Mouse (Mus musculus): ENCODE measurements at regions not wholly inside any gene's neighbourhood (a gene's known extent, or its start where the extent isn't known, plus 50 kb on each side); places are given as distances from the start of the nearest gene placed in this dataset.

- DNase-seq (ENCODE audit: low spot score), result no peak
These were observed 102.4 kb upstream of the Jun start for GRCm38 (mm10) chr4:95154377-95154776.

DNA sequence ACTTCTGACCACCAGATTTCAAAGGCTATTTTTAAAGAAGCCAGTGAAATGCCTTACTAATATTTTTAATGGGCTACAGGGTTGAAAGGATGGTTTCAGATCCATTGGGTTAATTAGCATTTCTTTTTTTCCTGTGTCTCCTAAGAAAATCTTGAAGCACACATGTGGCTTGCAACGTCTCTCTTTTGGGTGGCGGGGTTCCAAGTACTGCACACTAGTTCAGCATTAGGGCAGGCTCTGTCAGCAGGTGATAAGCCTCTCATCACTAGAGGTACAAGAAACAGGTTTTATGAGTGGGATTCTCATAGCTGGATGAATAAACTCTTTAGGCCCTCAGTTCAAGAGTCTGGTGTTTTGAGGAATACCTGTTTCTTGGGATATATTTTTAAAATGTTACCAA, 103.2 kb upstream of the Jun start:
- DNase-seq (ENCODE audit: low spot score), result no peak

DNA sequence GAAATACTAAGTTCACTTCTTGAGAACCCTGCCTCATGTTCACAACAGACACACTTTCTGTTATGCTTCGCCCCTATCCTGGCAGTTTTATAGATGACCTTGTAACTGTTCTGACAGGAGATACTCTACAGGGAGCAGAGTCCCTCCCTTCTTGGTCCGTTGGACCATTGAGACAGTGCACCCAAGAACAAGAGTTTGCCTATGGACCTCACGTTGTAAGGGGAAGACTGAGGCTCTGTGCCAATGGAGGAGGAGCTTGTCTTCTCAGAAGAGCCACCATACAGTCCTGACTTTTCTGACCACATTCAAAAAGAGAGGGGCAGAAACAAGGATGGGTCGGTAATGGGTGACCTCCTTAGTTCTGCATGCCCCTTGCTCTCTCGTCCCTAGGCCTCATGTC, 103.8 kb upstream of the Jun start:
- DNase-seq (ENCODE audit: low spot score), result no peak

GRCm38 (mm10) chr4:95156451-95157271, 104.6 kb upstream of the Jun start:
- peak; percentile 80 for DNase-seq (ENCODE audit: low spot score)

DNA sequence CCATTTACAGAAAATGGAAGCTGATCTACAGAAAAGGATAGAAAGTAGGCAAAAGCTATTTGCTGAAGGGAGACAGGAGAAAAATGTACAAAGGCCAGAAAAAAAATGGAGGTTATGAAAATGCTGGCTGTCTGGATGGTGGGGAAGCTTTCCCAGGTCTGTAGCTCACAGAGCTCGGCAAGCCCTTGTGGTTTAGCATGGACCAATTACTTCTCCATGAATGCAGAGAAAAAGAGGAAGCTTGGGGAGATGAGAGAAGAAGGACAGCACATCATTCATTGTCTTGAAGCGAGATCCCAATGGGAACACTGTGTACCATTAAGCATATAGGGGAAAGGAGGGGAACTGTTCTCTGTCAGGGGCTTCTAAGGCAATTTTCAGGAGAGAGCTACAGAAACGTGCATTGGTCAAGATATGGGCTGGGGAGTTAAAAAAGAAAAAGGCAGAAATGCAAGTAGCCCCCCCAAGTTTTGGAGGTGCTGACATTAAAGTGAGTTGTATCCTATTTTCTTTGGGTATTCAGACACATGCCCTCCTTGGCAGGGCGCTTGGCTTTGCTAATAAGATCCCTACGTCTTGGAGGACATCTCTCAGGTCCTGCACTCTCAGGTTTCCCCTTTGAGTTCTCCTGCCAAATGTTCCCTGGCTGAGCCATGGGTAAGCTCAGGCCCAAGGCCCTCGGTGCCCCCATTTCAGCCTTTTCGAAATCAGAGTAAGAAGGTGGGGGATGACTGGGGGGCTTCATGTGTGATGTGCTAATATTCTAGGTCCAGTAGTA, 105.8 kb upstream of the Jun start:
- DNase-seq (ENCODE audit: low spot score), result no peak

- DNase-seq (ENCODE audit: low spot score), result no peak
These were observed 106.8 kb upstream of the Jun start for GRCm38 (mm10) chr4:95158632-95159424.

- no peak for DNase-seq (ENCODE audit: low spot score)
These were observed 107.8 kb upstream of the Jun start for GRCm38 (mm10) chr4:95159821-95160220.

GRCm38 (mm10) chr4:95160465-95160864, 108.4 kb upstream of the Jun start:
- DNase-seq (ENCODE audit: low spot score), result no peak

DNA sequence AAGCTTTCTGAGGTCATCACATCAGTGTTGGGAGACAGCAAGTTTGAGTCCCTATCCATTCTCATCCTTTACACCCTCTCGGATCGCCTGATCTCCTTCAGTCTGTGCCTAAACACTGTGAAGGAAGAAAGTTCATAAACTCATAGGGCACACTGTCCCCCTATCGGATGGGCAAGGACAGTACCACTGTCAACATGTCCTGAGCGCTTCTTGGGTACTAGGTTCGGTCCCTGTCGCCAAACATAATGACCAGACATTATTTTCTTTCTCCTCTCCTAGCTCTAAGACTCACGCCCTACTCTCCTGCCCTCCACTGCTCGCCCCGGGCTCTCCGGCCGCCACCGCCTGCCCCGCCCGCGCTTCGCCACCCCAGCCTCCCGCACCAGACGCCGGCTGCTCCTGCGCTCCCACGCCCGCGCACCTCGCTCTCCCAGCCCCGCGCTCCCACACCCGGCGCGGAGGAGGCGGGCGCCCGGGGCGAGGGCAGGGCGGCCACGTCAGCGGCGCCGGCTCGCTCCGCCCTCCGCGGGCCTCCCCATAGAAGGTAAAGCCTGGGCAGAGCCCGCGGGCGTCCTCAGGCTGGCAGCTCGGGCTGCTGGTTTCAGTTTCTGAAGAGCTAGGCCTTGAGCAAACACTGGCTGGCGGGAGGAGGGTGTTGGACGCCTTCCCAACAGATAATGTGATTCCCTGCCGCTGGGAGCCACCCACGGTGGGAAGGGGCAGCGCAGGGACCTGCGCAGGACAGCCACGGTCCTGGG, 109.1 kb upstream of the Jun start:
- DNase-seq (ENCODE audit: low spot score), result peak; percentile 96

GRCm38 (mm10) chr4:95161670-95162020, 109.6 kb upstream of the Jun start:
- no peak for DNase-seq (ENCODE audit: low spot score)

GRCm38 (mm10) chr4:95162386-95163090, 110.5 kb upstream of the Jun start:
- no peak for DNase-seq (ENCODE audit: low spot score)

- no peak for DNase-seq (ENCODE audit: low spot score)
These were observed 111.4 kb upstream of the Jun start for GRCm38 (mm10) chr4:95163403-95163802.

DNA sequence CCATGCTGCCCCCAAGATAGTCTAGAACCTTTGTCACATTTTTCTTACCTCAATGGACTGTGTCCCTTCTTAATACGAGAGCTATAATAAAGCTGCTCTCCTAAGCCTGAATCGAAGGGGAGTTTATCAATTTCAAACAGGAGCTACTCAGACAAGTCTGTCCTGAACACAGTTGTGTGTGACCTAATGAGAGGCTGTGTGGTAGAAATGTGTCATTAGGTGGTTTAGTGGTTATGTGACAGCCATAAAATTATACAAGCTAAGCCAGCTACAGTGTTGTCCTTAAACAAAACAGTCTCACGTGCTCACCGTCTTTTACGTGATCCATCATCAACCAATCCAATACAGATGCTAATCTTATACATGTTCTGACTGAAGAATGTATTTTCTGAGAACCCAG, 114.5 kb upstream of the Jun start:
- DNase-seq (ENCODE audit: low spot score), result no peak

DNA sequence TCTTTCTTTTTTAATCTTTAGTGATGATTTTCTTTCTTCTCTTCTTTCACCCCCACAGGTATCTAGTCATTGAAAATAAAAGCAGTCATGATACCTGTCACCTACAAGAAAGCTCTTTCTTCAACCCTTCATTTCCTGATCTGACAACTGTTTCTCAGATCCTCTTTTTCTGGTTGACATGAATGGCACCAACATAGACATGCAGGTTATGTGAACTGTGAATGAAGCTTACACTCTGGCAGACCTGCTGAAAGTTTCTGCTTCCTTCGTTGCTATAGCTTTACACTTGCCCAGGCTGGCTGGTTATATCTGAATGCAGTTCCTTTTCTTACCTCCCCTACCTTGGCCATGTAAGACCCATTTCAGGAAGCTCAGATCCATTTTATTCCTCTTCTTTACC, 115.2 kb upstream of the Jun start:
- no peak for DNase-seq (ENCODE audit: low spot score)

- DNase-seq (ENCODE audit: low spot score), result no peak
These were observed 117.7 kb upstream of the Jun start for GRCm38 (mm10) chr4:95169702-95170101.

DNA sequence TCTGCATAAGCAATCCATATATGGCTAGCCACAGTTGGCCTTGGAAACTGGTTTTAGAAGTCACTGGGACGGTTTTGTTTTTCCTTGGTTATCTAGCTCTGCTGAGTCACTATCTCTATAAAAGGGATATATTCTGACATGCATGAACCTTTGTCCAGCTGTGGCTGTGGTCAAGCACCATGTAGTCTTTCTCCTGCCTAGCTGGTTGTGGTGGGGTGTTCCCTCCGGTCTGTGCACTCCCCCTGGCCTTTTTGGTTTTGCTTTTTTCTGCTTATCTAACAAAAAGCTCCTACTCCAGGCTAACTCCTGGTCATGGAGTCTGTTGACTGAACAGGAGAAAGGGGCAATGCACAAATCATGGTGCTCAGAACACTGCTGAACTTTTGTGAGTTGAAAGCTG, 125.7 kb upstream of the Jun start:
- peak; percentile 46 for DNase-seq (ENCODE audit: low spot score)

DNA sequence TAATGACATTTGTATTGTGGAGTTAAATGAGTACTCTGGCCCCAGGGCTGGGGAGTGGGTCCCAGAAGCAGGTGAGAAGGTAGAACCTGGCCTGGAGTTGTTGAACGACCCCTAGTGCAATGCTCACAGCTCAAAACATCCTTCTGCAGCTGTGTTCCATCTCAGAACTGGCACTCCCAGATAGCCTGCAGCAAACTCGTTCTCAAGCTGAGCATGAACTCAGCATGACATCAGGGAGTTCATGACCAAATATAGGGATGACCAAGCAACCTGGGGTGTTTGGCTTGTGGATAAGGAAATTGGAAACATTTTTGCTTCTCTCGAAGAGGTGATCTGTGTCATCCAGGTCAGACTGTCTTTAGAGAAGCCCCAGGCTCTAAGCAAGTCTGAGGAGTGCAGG, 126.4 kb upstream of the Jun start:
- no peak for DNase-seq (ENCODE audit: low spot score)

DNA sequence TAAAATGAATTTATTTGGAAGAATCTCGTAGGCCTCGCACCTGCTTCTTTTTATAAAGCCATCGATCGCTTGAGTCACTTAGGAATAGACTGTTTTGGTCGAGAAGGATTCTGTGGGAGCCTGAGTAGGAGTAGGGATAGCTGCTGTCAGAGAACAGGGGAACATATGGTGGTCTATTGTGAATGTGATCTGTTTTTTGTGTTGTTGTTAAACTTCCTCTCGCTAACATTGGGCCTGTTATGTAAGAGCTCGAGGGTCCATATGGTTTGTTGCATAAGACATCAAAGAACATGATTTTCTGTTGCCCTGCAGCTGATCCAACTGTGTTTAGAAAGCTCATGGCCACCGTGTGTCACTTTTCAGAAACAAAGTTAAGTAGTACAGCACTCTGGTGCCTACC, 126.9 kb upstream of the Jun start:
- no peak for DNase-seq (ENCODE audit: low spot score)

- DNase-seq (ENCODE audit: low spot score), result no peak
These were observed 128.4 kb upstream of the Jun start for GRCm38 (mm10) chr4:95180446-95180845.

DNA sequence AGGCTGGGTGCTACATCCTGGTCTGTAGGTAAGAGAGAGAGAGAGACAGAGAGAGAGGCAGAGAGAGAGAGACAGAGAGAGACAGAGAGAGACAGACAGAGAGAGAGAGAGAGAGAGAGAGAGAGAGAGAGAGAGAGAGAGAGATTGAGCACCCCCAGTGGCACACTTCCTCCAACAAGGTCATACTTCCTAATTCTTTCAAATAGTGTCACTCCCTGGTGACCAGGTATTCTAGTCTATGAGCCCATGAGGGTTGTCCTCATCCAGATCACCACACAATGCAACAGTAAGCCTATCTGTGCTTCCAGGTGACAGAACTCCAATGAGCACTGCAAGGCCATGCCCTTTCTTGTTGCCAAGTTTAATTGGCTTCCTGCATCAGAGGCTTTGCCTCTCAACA, 129.0 kb upstream of the Jun start:
- no peak for DNase-seq (ENCODE audit: low spot score)

- no peak for DNase-seq (ENCODE audit: low spot score)
These were observed 132.2 kb upstream of the Jun start for GRCm38 (mm10) chr4:95184180-95184579.
